Mouse (Mus musculus) B cell, adult 2 months (primary cell): ENCODE data around the gene Zdhhc12.
A peak's percentile ranks its signal among the peaks of the same experiment; 100 is the strongest.
"Not testable (repeated sequence)": the region's sequence is repeated elsewhere in the genome, so short reads cannot be mapped to it uniquely, and the experiment has no call there.

Source experiments
- DNase-seq, 2 experiments: peaks; one replicate each; pipeline ENCODE4 v3.0.0; 2022

The Zdhhc12 gene

DNA sequence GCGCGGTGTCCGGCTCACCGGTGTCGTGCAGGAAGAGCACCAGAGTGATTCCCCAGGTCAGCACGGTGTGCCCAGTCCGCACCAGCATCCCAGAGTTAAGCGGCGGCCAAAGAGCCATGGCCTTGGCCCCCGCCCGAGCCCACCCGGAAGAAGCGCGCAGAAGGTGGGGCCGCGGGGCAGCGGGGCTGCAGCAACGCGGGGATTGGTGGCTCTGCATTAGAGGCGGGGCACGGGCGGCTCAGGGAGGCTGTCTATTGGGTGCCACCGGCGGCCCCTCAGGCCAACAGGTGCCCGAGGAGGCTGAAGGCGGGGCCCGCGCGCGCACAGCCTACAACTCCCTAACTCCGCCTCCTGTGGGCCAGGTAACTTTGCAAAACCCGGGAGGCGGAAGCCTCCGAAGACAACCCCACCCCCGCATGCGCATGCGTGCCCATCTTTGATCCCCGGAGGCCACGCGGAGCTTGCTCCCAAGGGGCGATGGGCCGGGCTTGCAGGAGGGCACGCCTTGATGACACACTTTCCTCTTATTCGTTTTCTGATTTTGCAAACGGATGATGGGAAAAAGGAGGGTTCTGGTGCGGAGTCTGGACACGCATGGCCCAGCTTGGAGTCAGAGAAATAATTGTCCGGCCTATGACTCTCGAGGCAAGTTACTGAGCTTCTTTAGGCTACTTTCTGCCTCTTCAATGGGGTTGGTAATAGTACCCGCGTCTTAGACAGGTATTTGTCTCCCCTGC lies at the start of gene Zdhhc12:
Gene Zdhhc12 (minus strand): TSS at position 178 of the 737 bp plus-strand sequence.
- DNase-seq: peak; percentile 98 to 99

DNA sequence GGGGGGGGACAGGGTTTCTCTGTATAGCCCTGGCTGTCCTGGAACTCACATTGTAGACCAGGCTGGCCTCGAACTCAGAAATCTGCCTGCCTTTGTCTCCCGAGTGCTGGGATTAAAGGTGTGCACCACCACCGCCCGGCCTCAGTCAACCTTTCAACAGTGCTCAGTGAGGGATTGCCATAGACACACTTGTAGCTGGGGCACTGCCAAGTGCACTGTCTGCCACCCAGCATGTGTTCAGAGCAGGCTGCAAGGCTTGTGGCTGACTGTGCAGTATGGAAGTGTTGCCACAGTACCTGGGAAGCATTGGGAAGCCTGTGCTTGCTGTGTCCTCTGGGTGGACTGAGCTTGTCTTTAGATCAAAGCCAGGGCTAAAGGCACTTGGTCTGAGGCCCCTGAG lies 46.6 kb upstream of the Zdhhc12 start:
- DNase-seq: not testable (repeated sequence)

DNA sequence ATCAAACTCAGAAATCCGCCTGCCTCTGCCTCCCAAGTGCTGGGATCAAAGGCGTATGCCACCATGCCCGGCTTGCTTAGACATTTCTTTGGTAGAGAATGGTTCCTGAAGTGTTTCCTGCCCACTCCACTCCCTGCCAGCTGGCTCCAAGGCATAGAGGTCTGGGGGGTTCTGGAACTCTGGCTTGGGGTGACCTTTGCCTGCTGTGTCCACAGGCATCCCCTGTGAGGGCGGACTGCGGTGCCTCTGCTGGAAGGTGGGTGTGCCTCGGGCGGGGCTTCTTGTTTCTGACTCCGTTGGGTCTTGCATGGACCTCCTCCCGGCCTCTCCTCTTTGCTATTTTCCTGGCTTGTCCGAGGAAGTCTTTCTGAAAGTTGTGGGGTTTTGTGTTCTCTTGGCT lies 43.0 kb upstream of the Zdhhc12 start:
- no peak for DNase-seq

GRCm38 (mm10) chr2:30134928-30135620 lies 41.6 kb upstream of the Zdhhc12 start:
- DNase-seq: no peak

GRCm38 (mm10) chr2:30134378-30134711 lies 40.9 kb upstream of the Zdhhc12 start:
- DNase-seq: no peak

DNA sequence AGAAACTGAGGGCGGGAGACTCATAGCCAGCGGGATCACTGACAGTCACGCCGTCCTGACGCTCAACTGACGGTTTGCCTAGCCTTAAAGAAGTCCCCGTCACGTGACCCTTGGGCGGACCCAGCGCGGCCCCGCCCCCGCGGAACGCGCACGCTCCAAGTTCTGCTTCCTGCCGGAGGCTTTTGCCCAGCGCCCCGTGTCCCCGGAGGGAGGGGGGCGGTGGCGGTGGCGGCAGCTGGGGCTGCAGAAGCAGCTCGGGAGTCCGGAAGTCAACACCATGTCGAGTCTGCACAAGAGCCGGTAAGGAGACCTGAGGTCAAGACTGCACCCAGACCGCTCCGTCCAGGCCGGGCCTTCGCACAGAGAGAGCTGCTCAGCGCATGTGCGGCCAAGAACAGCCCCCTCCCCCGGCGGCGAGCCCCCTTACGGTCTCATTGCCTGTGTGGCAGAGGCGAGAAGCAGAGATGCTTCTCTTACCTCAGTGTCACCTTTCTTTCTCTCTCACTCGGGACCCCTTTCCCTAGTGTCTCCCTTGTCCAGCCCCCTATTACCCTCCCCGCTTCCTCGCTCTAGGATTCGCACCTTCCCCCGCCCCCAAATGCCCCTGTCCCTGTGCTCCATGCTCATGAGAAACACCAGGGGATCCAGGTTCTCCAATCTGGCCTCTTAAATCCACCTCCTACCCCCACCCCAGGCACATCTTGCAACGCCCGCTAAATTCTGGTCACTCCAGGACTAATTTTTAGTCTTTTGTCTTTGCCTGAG lies 40.3 kb upstream of the Zdhhc12 start, which contains the start of gene Tbc1d13:
Gene Tbc1d13 (plus strand): TSS at position 134 of the 765 bp plus-strand sequence.
- DNase-seq: peak; percentile 100

DNA sequence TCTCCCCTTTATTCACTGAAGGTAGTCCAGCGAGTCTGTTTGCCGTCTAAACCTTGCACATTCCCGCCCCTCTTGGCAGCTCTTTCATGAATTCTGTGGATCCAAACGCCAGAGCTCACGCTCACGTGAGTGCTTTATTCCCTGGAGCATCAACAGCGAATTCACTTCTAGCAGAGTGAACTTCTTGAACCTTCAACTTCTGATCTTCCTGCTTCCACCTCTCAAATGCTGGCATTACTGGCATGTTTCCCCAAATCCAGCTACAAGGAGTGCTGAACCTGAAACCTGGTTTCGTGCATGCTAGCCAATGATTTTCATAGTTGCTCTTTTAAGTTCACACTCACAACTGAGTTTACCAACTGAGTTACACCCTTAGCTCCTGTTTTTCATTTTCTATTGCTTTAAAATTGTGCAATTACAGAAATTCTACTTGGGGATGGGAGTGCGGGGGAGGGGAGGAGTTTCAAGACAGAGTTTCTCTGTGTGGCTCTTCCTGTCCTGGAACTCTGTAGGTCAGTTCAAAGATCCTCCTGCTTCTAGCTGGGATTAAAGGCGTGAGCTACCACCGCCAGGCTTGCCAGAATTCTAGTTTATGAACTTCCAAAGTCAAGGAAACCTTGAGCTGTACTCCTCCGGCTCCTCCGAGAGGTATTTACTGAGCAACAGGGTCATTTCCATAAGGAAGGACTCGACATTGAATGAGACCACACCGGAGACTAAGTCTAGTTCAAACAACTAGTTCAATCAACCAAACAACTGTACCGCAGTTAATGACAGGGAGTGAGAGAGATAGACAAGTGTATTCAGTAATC lies 39.6 kb upstream of the Zdhhc12 start:
- DNase-seq: peak in 1 of 2 experiments; percentile 13

- peak; percentile 29 to 33 for DNase-seq
Measured at GRCm38 (mm10) chr2:30131240-30131639, 37.8 kb upstream of the Zdhhc12 start.

DNA sequence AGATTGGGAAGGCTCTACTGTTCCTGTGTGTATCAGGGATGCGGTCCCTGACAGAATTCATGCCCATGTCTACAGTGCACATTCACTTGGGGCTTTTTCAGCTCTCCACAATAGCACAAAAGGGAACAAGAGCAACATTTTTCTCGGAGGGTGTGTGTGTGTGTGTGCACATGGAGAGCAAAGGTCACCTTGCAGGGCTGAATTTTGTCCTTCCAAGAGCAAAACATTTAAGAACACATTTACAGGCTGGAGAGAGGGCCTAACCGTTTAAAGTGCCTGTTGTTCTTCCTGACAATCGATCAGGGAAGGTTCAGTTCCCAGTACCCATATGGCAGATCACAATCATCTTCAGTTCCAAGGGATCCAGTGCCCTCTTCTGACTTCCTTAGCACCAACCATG lies 36.7 kb upstream of the Zdhhc12 start:
- DNase-seq: no peak

DNA sequence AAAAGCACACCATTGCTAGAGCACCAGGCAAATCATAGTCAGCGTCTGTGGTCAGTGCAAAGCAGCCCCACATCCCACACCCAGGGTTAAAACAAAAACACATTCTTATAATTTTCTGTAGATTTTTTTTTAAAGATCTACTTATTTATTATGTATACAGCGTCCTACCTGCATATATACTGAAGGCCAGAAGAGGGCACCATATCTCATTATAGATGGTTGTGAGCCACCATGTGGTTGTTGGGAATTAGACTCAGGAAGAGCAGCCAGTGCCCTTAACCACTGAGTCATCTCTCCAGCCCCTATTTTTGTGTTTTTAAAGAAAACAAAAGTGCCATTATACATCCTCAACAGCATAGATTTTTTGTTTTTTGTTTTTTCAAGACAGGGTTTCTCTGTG lies 35.3 kb upstream of the Zdhhc12 start:
- peak; percentile 62 to 69 for DNase-seq

- peak; percentile 93 for DNase-seq
Measured at GRCm38 (mm10) chr2:30124472-30125274, 31.2 kb upstream of the Zdhhc12 start, which contains the start of gene Zer1. Gene Zer1 (minus strand): TSS chr2:30124585.

DNA sequence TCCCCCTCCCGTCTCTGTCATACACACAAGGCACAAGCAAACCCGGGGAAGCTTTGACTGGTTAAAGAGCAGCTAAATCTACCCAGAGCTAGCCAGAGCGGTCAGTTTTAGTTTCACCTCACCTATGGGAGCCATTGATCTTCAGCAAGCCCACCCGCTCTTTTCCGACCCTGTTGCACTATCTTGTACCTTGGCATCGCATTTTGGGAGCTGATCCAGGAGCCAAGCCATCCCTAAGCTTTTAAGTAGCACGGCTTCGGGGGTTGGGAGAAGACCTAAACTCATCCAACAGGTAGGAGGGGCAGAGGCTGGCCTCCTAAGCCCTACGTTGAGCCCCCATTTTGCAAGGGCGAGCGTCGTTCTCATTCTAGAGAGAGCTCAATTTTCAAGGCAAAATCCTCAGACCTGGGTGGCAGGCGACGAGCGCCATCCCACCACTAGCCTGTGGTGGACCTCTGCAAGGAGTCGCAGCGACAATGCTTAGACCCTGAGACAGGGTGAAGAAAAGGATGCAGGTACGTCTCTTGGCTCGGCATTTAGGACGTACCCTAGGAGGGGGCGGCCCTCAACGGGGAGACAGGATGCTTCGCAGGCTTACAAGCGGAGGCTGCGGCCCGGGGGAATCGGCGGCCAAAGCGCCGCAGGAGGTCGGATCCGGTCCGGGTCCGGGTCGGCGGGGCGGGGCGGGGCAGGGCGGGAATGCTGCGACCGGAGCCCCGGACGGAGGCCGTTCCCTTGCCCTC lies 30.5 kb upstream of the Zdhhc12 start:
- no peak for DNase-seq

DNA sequence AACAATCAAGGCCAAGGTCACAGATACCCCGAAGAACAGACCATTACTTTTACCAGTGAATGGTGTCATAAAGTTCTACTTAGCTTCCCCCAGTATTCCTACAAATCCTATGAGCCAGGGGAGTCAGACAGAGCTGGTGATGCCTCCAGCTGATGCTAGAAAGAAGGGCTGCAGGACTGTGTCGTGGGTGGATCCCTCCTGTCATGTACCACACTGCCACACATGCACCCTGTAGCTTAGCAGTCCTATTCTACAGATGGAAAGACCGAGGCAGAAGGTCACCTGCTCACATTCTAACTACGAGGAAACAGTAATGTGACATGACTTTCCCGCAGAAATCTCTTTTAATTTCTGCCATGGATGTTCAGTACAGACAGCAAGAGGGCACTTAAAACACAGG lies 29.3 kb upstream of the Zdhhc12 start:
- DNase-seq: no peak

DNA sequence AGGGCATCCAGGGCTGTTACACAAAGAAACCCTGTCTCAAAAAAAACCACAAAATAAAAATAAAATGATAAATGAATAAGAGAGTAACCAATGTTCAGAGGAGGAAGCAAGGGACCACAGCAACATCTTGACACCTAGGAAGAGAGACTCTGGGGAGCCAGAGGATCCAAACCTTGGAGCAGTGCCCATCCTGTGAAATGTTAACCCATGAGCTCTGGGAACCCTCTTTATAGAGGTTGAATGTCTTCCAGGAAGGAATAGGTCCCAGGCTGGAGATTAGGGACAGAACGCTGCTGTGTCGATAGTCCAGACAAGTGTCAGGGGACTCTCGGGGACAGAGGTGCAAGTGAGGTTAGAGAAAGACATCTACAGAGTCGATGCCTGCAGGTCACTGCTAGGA lies 26.8 kb upstream of the Zdhhc12 start:
- no peak for DNase-seq

DNA sequence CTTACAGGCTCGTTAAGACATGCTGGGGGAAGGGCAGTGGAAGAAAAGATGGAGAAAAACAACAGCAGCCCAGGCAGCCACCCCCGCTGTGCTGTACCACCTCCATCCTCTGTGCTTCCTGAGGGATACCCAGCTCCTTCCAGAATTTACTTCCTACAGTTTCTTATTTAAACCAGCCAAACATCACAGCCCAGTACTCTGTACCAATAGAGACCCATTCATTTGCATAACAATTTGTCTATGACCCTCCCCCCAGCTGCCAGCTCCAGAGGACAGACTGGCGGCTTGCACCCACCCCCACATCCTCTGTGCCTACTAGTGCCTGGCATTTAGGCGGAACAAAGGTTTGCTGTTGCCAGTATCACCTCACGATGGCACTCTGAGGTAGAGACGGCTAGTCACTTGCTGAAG lies 26.2 kb upstream of the Zdhhc12 start:
- DNase-seq: peak; percentile 68 to 73

- DNase-seq: no peak
Measured at GRCm38 (mm10) chr2:30112564-30112963, 19.1 kb upstream of the Zdhhc12 start.

- DNase-seq: no peak
Measured at GRCm38 (mm10) chr2:30111500-30111899, 18.1 kb upstream of the Zdhhc12 start.

GRCm38 (mm10) chr2:30108260-30108659 lies 14.8 kb upstream of the Zdhhc12 start:
- DNase-seq: no peak

DNA sequence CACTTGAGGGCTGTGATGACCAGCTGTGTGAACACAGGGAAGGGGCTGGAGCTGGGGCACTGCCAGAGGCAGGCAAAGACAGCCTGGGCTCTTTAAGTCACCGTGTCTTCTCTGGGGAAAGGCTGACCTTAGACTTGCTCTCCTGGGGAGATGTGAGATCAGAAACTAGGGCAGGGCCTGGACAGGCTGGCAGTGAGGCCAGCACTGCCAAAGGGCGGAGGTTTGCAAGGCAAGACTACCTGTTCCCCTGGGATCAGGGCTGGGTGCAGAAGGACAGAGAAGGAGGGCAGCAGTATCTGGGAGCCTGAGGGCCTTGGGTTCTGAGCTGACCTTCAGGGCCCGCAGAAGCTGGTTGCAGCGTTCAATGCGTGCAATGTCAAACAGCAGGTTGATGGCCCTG lies 14.2 kb upstream of the Zdhhc12 start:
- no peak for DNase-seq

DNA sequence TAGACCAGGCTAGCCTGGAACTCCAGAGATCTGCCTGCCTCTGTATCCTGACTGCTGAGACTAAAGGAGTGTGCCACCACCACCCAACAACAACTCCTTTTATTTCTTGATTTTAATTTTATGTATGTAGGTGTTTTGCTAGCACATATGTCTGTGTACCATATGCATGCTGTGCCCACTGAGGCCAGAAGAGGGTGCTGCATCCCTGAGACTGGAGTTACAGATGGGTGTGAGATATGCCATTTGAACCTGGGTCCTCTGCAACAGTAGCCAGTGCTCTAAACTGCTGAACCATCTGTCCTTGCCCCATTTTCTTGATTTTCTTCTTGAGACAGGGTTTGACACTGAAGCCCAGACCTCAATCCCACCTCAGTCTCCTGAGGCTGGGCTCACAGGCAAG lies 12.9 kb upstream of the Zdhhc12 start:
- peak; percentile 77 to 79 for DNase-seq

DNA sequence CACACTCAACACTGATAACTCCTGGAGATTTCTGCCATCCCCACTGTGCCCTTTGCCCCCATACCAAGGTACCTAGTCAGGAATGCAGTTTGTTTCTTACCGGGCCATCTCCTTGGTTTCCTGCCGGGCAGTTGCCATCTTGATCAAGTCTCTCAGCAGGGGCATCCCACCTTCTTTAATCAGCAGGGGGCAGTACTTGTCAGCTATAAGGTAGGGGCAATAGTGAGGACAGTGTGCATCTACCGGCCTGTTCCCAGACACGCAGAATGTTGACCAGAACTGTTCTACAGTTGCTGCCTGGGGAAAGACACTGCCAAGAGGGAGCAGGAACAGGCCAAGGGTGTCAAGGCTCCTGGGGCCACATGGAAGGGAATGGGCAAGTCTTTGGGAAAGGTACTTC lies 6.8 kb upstream of the Zdhhc12 start:
- DNase-seq: no peak
